Mouse (Mus musculus): ENCODE results near the gene Btg2. TPM values are rescaled to one million over a fixed set of nuclear protein-coding genes. Genes with fewer than 3 reads are reported as not detected.

The Btg2 gene
- polyA plus RNA-seq, 1 experiment from 2014 or later, result 26.1 TPM

- Histone ChIP-seq H3K27ac (no peak overlapping the region), H3K4me1 (peaks cover 50% of the 10 kb centered on the region), H3K4me3 (no peak overlapping the region), H3K27me3 (ENCODE audit: insufficient read depth, poor library complexity, severe bottlenecking) (no peaks in the 10 kb centered on the region), H3K36me3 (no peaks in the 10 kb centered on the region), H3K9me3 (no peaks in the 10 kb centered on the region)
- 64% methylated on average over 6 of the region's 6 CpGs for WGBS
- no peak for DNase-seq (ENCODE audit: low spot score)
These were observed 20.1 kb downstream of the Btg2 start for GRCm38 (mm10) chr1:134058870-134059269.

GRCm38 (mm10) chr1:134057736-134058135 lies 21.2 kb downstream of the Btg2 start:
- Histone ChIP-seq H3K27me3 (ENCODE audit: insufficient read depth, poor library complexity, severe bottlenecking) (no peaks in the 10 kb centered on the region), H3K36me3 (no peaks in the 10 kb centered on the region), H3K4me1 (peaks cover 38% of the 10 kb centered on the region), H3K27ac (peak overlapping the region; percentile 43; the same call in 1 of the 2 replicates), H3K9me3 (no peaks in the 10 kb centered on the region), H3K4me3 (no peak overlapping the region)
- WGBS, result 71% methylated on average over 8 of the region's 8 CpGs
- DNase-seq (ENCODE audit: low spot score), result no peak

- Histone ChIP-seq H3K4me3 (no peak overlapping the region), H3K9me3 (no peaks in the 10 kb centered on the region), H3K27ac (no peak overlapping the region; the same call in 1 of the 2 replicates), H3K36me3 (no peaks in the 10 kb centered on the region), H3K27me3 (ENCODE audit: insufficient read depth, poor library complexity, severe bottlenecking) (no peaks in the 10 kb centered on the region), H3K4me1 (peaks cover 24% of the 10 kb centered on the region)
- DNase-seq (ENCODE audit: low spot score), result no peak
- 70% methylated on average over 4 of the region's 4 CpGs for WGBS
These were observed 22.6 kb downstream of the Btg2 start for GRCm38 (mm10) chr1:134056285-134056684.

GRCm38 (mm10) chr1:134055666-134056245 lies 23.2 kb downstream of the Btg2 start:
- Histone ChIP-seq H3K4me3 (no peak overlapping the region), H3K4me1 (peaks cover 18% of the 10 kb centered on the region), H3K36me3 (no peaks in the 10 kb centered on the region), H3K27me3 (ENCODE audit: insufficient read depth, poor library complexity, severe bottlenecking) (no peaks in the 10 kb centered on the region), H3K9me3 (no peaks in the 10 kb centered on the region), H3K27ac (peak overlapping the region; percentile 59)
- 76% methylated on average over 9 of the region's 9 CpGs for WGBS
- no peak for DNase-seq (ENCODE audit: low spot score)

- Histone ChIP-seq H3K4me1 (peaks cover 11% of the 10 kb centered on the region), H3K36me3 (no peaks in the 10 kb centered on the region), H3K27me3 (ENCODE audit: insufficient read depth, poor library complexity, severe bottlenecking) (peaks cover 4% of the 10 kb centered on the region; the same call in 1 of the 2 replicates), H3K27ac (peak overlapping the region; percentile 59), H3K9me3 (no peaks in the 10 kb centered on the region), H3K4me3 (no peak overlapping the region)
- 57% methylated on average over 9 of the region's 9 CpGs for WGBS
- DNase-seq (ENCODE audit: low spot score), result no peak
These were observed 23.9 kb downstream of the Btg2 start for GRCm38 (mm10) chr1:134055058-134055457.

- Histone ChIP-seq H3K9me3 (no peaks in the 10 kb centered on the region), H3K4me1 (peaks cover 9% of the 10 kb centered on the region), H3K36me3 (no peaks in the 10 kb centered on the region), H3K4me3 (no peak overlapping the region), H3K27ac (peak overlapping the region; percentile 47; the same call in 1 of the 2 replicates), H3K27me3 (ENCODE audit: insufficient read depth, poor library complexity, severe bottlenecking) (peaks cover 8% of the 10 kb centered on the region; the same call in 1 of the 2 replicates)
- WGBS, result 8% methylated on average over 6 of the region's 6 CpGs
- DNase-seq (ENCODE audit: low spot score), result peak; percentile 92
These were observed 25.7 kb downstream of the Btg2 start for GRCm38 (mm10) chr1:134053207-134053606.

GRCm38 (mm10) chr1:134049542-134049941 lies 29.4 kb downstream of the Btg2 start:
- DNase-seq (ENCODE audit: low spot score), result no peak
- no peaks in the 10 kb centered on the region for H3K36me3 ChIP-seq
- H3K9me3 ChIP-seq, result no peaks in the 10 kb centered on the region
- H3K27ac ChIP-seq, result no peak overlapping the region
- H3K4me1 ChIP-seq, result peaks cover 15% of the 10 kb centered on the region
- WGBS, result 63% methylated on average over 6 of the region's 6 CpGs
- no peak overlapping the region for H3K4me3 ChIP-seq
- H3K27me3 ChIP-seq (ENCODE audit: insufficient read depth, poor library complexity, severe bottlenecking), result peaks cover 26% of the 10 kb centered on the region

GRCm38 (mm10) chr1:134048759-134049158 lies 30.2 kb downstream of the Btg2 start:
- peaks cover 15% of the 10 kb centered on the region for H3K4me1 ChIP-seq
- H3K9me3 ChIP-seq, result no peaks in the 10 kb centered on the region
- no peaks in the 10 kb centered on the region for H3K36me3 ChIP-seq
- WGBS, result 5% methylated on average over 5 of the region's 5 CpGs
- H3K27ac ChIP-seq, result no peak overlapping the region
- DNase-seq (ENCODE audit: low spot score), result peak; percentile 86
- no peak overlapping the region for H3K4me3 ChIP-seq
- H3K27me3 ChIP-seq (ENCODE audit: insufficient read depth, poor library complexity, severe bottlenecking), result peaks cover 26% of the 10 kb centered on the region

- Histone ChIP-seq H3K9me3 (no peaks in the 10 kb centered on the region), H3K36me3 (no peaks in the 10 kb centered on the region), H3K27me3 (ENCODE audit: insufficient read depth, poor library complexity, severe bottlenecking) (peaks cover 26% of the 10 kb centered on the region), H3K27ac (no peak overlapping the region), H3K4me1 (peaks cover 28% of the 10 kb centered on the region), H3K4me3 (no peak overlapping the region)
- DNase-seq (ENCODE audit: low spot score), result no peak
- WGBS, result 77% methylated on average over 6 of the region's 6 CpGs
These were observed 31.5 kb downstream of the Btg2 start for GRCm38 (mm10) chr1:134047431-134047830.

GRCm38 (mm10) chr1:134046387-134046786 lies 32.5 kb downstream of the Btg2 start:
- WGBS, result 17% methylated on average over 23 of the region's 23 CpGs
- no peak for DNase-seq (ENCODE audit: low spot score)
- Histone ChIP-seq H3K36me3 (no peaks in the 10 kb centered on the region), H3K27me3 (ENCODE audit: insufficient read depth, poor library complexity, severe bottlenecking) (peaks cover 26% of the 10 kb centered on the region), H3K4me3 (peak overlapping the region; percentile 51), H3K27ac (peak overlapping the region; percentile 70), H3K4me1 (peaks cover 31% of the 10 kb centered on the region), H3K9me3 (no peaks in the 10 kb centered on the region)

- Histone ChIP-seq H3K27me3 (ENCODE audit: insufficient read depth, poor library complexity, severe bottlenecking) (peaks cover 26% of the 10 kb centered on the region), H3K9me3 (no peaks in the 10 kb centered on the region), H3K27ac (peak overlapping the region; percentile 70), H3K4me1 (peaks cover 31% of the 10 kb centered on the region), H3K4me3 (peak overlapping the region; percentile 51), H3K36me3 (no peaks in the 10 kb centered on the region)
- DNase-seq (ENCODE audit: low spot score), result peak; percentile 84
- 8% methylated on average over 9 of the region's 9 CpGs for WGBS
These were observed 32.9 kb downstream of the Btg2 start for GRCm38 (mm10) chr1:134045971-134046370.

- Histone ChIP-seq H3K4me1 (peaks cover 31% of the 10 kb centered on the region), H3K27me3 (ENCODE audit: insufficient read depth, poor library complexity, severe bottlenecking) (peaks cover 21% of the 10 kb centered on the region), H3K36me3 (no peaks in the 10 kb centered on the region), H3K9me3 (no peaks in the 10 kb centered on the region), H3K27ac (no peak overlapping the region), H3K4me3 (no peak overlapping the region)
- no peak for DNase-seq (ENCODE audit: low spot score)
- WGBS, result 80% methylated on average over 6 of the region's 6 CpGs
These were observed 34.1 kb downstream of the Btg2 start for GRCm38 (mm10) chr1:134044805-134045204.

GRCm38 (mm10) chr1:134042341-134042740 lies 36.6 kb downstream of the Btg2 start:
- 30% methylated on average over 1 of the region's 1 CpGs for WGBS
- peaks cover 25% of the 10 kb centered on the region for H3K27me3 ChIP-seq (ENCODE audit: insufficient read depth, poor library complexity, severe bottlenecking)

GRCm38 (mm10) chr1:134041900-134042299 lies 37.0 kb downstream of the Btg2 start:
- H3K9me3 ChIP-seq, result no peaks in the 10 kb centered on the region
- DNase-seq (ENCODE audit: low spot score), result no peak

More at GRCm38 (mm10) chr1:134042341-134042740, 36.6 kb downstream of the Btg2 start:
- Histone ChIP-seq H3K27ac (0 out of 2 replicates have a peak overlapping the region, but pooled peaks have one; percentile 29), H3K4me1 (peaks cover 34% of the 10 kb centered on the region), H3K4me3 (no peak overlapping the region), H3K36me3 (no peaks in the 10 kb centered on the region), H3K9me3 (no peaks in the 10 kb centered on the region)
- DNase-seq (ENCODE audit: low spot score), result no peak

More at GRCm38 (mm10) chr1:134041900-134042299, 37.0 kb downstream of the Btg2 start:
- H3K27ac ChIP-seq, result 0 out of 2 replicates have a peak overlapping the region, but pooled peaks have one; percentile 29
- no peaks in the 10 kb centered on the region for H3K36me3 ChIP-seq
- H3K4me1 ChIP-seq, result peaks cover 37% of the 10 kb centered on the region
- WGBS, result 54% methylated on average over 2 of the region's 2 CpGs
- peaks cover 21% of the 10 kb centered on the region for H3K27me3 ChIP-seq (ENCODE audit: insufficient read depth, poor library complexity, severe bottlenecking)
- no peak overlapping the region for H3K4me3 ChIP-seq

Data from heart, embryonic 10.5 days (tissue).